Mouse (Mus musculus): Measurements from ENCODE around the gene Sync. TPM values are rescaled to one million over a fixed set of nuclear protein-coding genes. Genes with fewer than 3 reads are reported as not detected.
A peak's percentile ranks its signal among the peaks of the same experiment; 100 is the strongest.

The Sync gene
- total and polyA plus RNA-seq, 3 experiments, result 8.7 to 17.9 (median 17.7) TPM

- H3K27ac ChIP-seq, result no peak overlapping the region
- 24% methylated on average over 8 of the region's 8 CpGs for WGBS
Measured at GRCm38 (mm10) chr4:129256450-129257380, 30.7 kb upstream of the Sync start.

DNA sequence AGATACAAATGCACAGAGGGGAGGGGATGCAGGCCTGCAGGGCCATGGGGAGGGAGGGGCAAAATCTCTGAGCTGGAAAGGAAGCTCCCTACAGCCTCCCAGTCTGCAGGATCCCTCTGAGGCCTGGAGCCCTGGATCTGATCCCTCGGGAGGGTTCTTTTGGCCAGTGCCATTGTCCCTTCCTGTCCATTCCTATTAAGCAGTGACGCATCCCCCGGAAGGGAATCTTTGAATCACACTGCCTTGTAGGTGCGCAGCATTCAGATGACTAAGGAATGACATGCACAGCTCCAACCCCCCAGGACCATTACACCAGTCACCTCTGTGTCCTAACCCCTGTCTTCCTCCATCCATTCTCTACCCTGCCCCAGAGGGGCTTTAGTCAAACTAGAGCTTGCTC, 28.3 kb upstream of the Sync start:
- 0 out of 2 replicates have a peak, but pooled peaks have one; percentile 21 for TF ChIP-seq EP300 (IDR thresholded peaks at IDR 0.05; ENCODE audit: insufficient read depth, low read depth, low read length)
- no peak for TF ChIP-seq POLR2A (IDR thresholded peaks at IDR 0.05; ENCODE audit: insufficient read depth, low read depth, low read length)
- 38% methylated on average over 4 of the region's 4 CpGs for WGBS
- no peak overlapping the region for H3K9ac ChIP-seq (ENCODE audit: low read depth, low read length)
- no peaks in the 10 kb centered on the region for H3K27me3 ChIP-seq (ENCODE audit: control insufficient read depth, insufficient read depth, low read length)
- no peaks in the 10 kb centered on the region for H3K36me3 ChIP-seq (ENCODE audit: control insufficient read depth, insufficient read depth, low read length)
- peak in 1 of 2 experiments; percentile 58 for DNase-seq
- H3K4me3 ChIP-seq, result no peak overlapping the region
- peaks cover 23% of the 10 kb centered on the region for H3K4me1 ChIP-seq (ENCODE audit: control insufficient read depth, insufficient read depth, low read length)
- no peaks in the 10 kb centered on the region for H3K79me2 ChIP-seq (replicated peaks; ENCODE audit: control insufficient read depth, insufficient read depth, low read length)
- intact Hi-C loops (cut with DNase I), result no loop called here
- no peak overlapping the region for H3K27ac ChIP-seq

More at GRCm38 (mm10) chr4:129256450-129257380, 30.7 kb upstream of the Sync start:
- intact Hi-C loops (cut with DNase I), result no loop called here
- peaks cover 15% of the 10 kb centered on the region for H3K4me1 ChIP-seq (ENCODE audit: control insufficient read depth, insufficient read depth, low read length)
- no peaks in the 10 kb centered on the region for H3K36me3 ChIP-seq (ENCODE audit: control insufficient read depth, insufficient read depth, low read length)
- peak in 1 of 2 experiments; percentile 61 for DNase-seq
- H3K4me3 ChIP-seq, result no peak overlapping the region
- H3K79me2 ChIP-seq (replicated peaks; ENCODE audit: control insufficient read depth, insufficient read depth, low read length), result no peaks in the 10 kb centered on the region
- H3K27me3 ChIP-seq (ENCODE audit: control insufficient read depth, insufficient read depth, low read length), result no peaks in the 10 kb centered on the region
- TF ChIP-seq CTCF (IDR thresholded peaks at IDR 0.05) (no peak), EP300 (IDR thresholded peaks at IDR 0.05; ENCODE audit: insufficient read depth, low read depth, low read length) (peak; percentile 16; the same call in 1 of the 2 replicates)
- H3K9ac ChIP-seq (ENCODE audit: low read depth, low read length), result no peak overlapping the region

- no peaks in the 10 kb centered on the region for H3K27me3 ChIP-seq (ENCODE audit: control insufficient read depth, insufficient read depth, low read length)
- intact Hi-C loops (cut with DNase I), result no loop called here
- no peak overlapping the region for H3K27ac ChIP-seq
- no peak for TF ChIP-seq POLR2A (IDR thresholded peaks at IDR 0.05; ENCODE audit: insufficient read depth, low read depth, low read length)
- 0 out of 2 replicates have a peak, but pooled peaks have one; percentile 35 for TF ChIP-seq EP300 (IDR thresholded peaks at IDR 0.05; ENCODE audit: insufficient read depth, low read depth, low read length)
- DNase-seq, result peak; percentile 59 to 65
- H3K4me1 ChIP-seq (ENCODE audit: control insufficient read depth, insufficient read depth, low read length), result peaks cover 25% of the 10 kb centered on the region
- no peaks in the 10 kb centered on the region for H3K79me2 ChIP-seq (replicated peaks; ENCODE audit: control insufficient read depth, insufficient read depth, low read length)
- no peaks in the 10 kb centered on the region for H3K36me3 ChIP-seq (ENCODE audit: control insufficient read depth, insufficient read depth, low read length)
- H3K9ac ChIP-seq (ENCODE audit: low read depth, low read length), result no peak overlapping the region
- WGBS, result 23% methylated on average over 6 of the region's 6 CpGs
- no peak overlapping the region for H3K4me3 ChIP-seq
Measured at GRCm38 (mm10) chr4:129260678-129261077, 26.7 kb upstream of the Sync start.

GRCm38 (mm10) chr4:129261196-129261595, 26.2 kb upstream of the Sync start, which contains the start of gene C77080:
Gene C77080 (minus strand): TSS chr4:129261404.
- Histone ChIP-seq H3K4me1 (ENCODE audit: control insufficient read depth, insufficient read depth, low read length) (peaks cover 24% of the 10 kb centered on the region), H3K27me3 (ENCODE audit: control insufficient read depth, insufficient read depth, low read length) (no peaks in the 10 kb centered on the region), H3K4me3 (no peak within 1 kb of the TSS), H3K9ac (ENCODE audit: low read depth, low read length) (no peak within 1 kb of the TSS), H3K36me3 (ENCODE audit: control insufficient read depth, insufficient read depth, low read length) (no peaks in the 10 kb centered on the region), H3K27ac (no peak within 1 kb of the TSS), H3K79me2 (replicated peaks; ENCODE audit: control insufficient read depth, insufficient read depth, low read length) (no peaks in the 10 kb centered on the region)
- 36% methylated on average over 3 of the region's 4 CpGs for WGBS
- no peak for TF ChIP-seq CTCF (IDR thresholded peaks at IDR 0.05)
- TF ChIP-seq EP300 (IDR thresholded peaks at IDR 0.05; ENCODE audit: insufficient read depth, low read depth, low read length), result no peak
- DNase-seq, result no peak
- intact Hi-C loops (cut with DNase I), result no loop called here

DNA sequence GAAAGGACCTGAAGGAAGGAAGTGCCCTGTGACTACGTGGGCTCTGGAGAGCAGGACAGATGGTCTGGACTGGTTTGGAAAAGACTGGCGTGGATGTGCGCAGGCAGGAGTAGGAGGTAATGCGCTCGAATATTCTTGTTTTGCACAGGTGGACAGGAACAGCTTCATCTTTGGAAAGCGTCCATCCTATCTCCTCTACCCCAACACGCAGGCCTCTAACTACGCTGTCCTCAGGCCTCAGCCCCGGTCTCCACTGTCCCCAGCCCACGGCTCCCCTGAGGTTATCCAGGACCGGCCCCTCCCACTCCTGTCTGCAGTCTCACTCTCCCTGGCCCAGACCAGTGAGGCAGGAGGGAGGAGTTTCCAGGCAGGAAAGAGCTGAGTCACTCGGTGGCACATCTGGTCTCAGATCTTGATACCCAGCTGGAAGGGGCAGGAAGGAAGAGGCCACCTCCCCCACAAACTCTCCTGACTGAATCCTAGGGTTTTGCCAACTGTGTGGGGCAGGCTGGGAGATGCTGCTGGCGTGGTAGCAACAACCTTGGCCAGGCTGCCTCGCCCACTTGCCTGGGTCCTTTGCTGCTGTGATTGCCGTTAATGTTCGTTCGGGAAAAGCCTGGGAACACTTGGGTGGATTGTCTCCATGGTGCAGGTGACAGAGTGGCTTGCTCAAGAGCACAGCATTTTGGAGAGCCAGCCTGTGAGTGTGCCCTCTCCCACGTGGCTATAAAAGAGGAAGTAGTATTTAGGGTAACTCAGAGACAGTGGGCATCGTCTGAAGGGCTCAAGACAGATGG, 24.0 kb upstream of the Sync start:
- no peak overlapping the region for H3K4me3 ChIP-seq
- H3K27me3 ChIP-seq (ENCODE audit: control insufficient read depth, insufficient read depth, low read length), result no peaks in the 10 kb centered on the region

More for the DNA sequence above, 24.0 kb upstream of the Sync start:
- peak; percentile 64 for TF ChIP-seq EP300 (IDR thresholded peaks at IDR 0.05; ENCODE audit: insufficient read depth, low read depth, low read length)
- peak; percentile 40; the same call in 1 of the 2 replicates for TF ChIP-seq POLR2A (IDR thresholded peaks at IDR 0.05; ENCODE audit: insufficient read depth, low read depth, low read length)
- TF ChIP-seq CTCF (IDR thresholded peaks at IDR 0.05), result no peak
- WGBS, result 19% methylated on average over 19 of the region's 19 CpGs
- H3K36me3 ChIP-seq (ENCODE audit: control insufficient read depth, insufficient read depth, low read length), result no peaks in the 10 kb centered on the region
- H3K9ac ChIP-seq (ENCODE audit: low read depth, low read length), result no peak overlapping the region
- peak; percentile 60 to 73 for DNase-seq
- intact Hi-C loops (cut with DNase I), result loop anchor here (2.0 kb wide), 1 partner anchor 17 kb away; no protein-coding TSS in a partner anchor
- H3K27ac ChIP-seq, result peak overlapping the region; percentile 42
- H3K79me2 ChIP-seq (replicated peaks; ENCODE audit: control insufficient read depth, insufficient read depth, low read length), result no peaks in the 10 kb centered on the region
- peaks cover 17% of the 10 kb centered on the region for H3K4me1 ChIP-seq (ENCODE audit: control insufficient read depth, insufficient read depth, low read length)

All from heart, adult 2 months (tissue).